Mouse (Mus musculus) megakaryocyte, embryonic 14.5 days (primary cell): ENCODE measurements at regions not wholly inside any gene's neighbourhood (a gene's known extent, or its start where the extent isn't known, plus 50 kb on each side); places are given as distances from the start of the nearest gene placed in this dataset.

Experiments used
- H3K27me3 ChIP-seq: replicated peaks from 2 replicates; pipeline ENCODE3; 2012; ENCODE audit warnings: inconsistent platforms
- H3K36me3 ChIP-seq: replicated peaks from 2 replicates; pipeline ENCODE3; 2012; ENCODE audit warnings: low read length, inconsistent platforms, mixed read lengths
- H3K4me1 ChIP-seq: 2 replicates; pipeline ENCODE4 v1.6.1; 2012; ENCODE audit warnings: inconsistent platforms
- H3K4me3 ChIP-seq: replicated peaks from 2 replicates; pipeline ENCODE3; 2012; ENCODE audit warnings: moderate library complexity, mild to moderate bottlenecking, inconsistent platforms
- H3K9me3 ChIP-seq: 2 replicates; pipeline ENCODE4 v1.6.1; 2012; ENCODE audit warnings: inconsistent platforms
- FLI1 ChIP-seq: IDR thresholded peaks from 2 replicates; pipeline ENCODE4 v1.6.1; 2012; ENCODE audit warnings: low read length, inconsistent platforms, mixed read lengths
- GATA1 ChIP-seq: IDR thresholded peaks from 3 replicates; pipeline ENCODE4 v1.6.1; 2012; ENCODE audit warnings: mixed read lengths, low read length, inconsistent platforms, borderline replicate concordance

DNA sequence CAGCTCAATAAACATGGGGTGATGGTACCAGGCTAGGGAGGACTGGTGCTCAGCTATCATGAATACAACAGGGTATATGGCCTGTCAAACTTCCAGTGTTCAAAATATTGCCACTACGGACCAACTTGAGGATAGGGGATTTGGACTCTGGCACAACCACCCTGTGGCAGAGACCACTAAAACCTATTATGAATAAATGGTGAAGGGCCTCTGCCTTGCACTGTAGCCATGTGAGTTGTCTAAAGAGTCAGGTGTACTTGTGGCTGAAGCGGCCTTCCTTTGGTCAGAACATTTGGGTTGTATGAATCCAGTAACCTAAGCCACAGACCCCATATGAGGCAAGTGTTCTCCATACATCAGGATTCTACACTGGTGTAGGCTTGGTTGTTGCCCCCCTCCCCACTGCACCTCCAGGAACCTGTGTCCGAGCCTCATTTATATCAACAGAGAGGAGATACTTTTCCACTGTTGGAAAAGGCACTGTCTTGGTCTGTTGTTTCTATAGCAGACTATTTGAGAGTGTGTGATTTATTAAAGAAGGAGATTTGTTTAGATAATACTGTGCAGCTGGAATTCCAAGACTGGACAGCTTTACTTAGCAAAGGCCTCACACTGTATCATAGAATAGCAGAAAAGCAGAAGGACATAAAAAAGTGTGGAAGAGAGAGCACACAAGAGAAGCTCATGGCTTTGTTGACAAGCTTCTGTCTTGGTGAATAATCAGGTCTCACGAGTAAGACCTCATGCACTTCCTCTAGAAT lies 112.2 kb upstream of the Nxt1 start:
- Histone ChIP-seq H3K27me3 (peaks cover 6% of the 10 kb centered on the region), H3K4me3 (no peak overlapping the region), H3K9me3 (no peaks in the 10 kb centered on the region), H3K4me1 (peaks cover 51% of the 10 kb centered on the region), H3K36me3 (no peaks in the 10 kb centered on the region)
- TF ChIP-seq FLI1 (no peak), GATA1 (no peak)

DNA sequence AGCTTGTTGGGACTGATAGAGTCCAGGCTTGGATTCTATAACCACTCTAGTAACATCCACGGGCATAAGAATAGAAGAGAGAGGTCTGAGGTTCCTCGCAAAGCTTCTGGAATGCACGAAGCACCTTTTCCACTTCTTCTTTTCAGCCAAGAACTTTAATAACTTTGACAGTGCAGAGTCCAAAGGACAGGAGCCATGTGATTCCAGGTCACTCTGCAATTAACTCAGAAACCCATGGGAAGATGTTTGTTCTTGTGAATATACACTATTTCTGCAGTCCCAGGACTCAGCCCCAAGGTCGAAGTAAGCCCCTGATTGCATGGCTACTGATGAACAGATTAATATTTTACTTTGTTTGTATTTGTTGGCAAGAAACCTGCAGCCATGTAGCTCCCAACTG lies 113.0 kb upstream of the Nxt1 start:
- H3K27me3 ChIP-seq: peaks cover 14% of the 10 kb centered on the region
- no peak overlapping the region for H3K4me3 ChIP-seq
- H3K4me1 ChIP-seq: peaks cover 43% of the 10 kb centered on the region
- no peaks in the 10 kb centered on the region for H3K9me3 ChIP-seq
- TF ChIP-seq GATA1 (no peak), FLI1 (no peak)
- H3K36me3 ChIP-seq: no peaks in the 10 kb centered on the region

DNA sequence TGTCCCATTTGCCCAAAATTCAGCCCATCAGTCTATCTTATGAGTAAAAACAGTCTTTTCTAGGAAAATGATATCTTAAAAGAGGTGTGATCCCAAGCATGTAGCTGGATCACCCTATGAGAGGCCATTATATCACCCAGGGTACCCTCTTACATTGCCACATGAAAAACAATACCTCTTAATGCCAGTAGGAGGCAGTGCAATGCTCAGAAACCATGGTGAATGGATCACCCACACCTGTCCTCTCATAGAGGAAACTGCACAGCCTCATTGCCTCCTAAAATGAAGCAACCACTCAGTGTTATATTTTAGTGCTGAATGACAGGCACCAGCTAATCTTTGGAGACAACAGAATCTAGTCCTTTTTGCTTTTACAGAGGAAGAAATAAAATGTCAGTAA lies 114.0 kb upstream of the Nxt1 start:
- Histone ChIP-seq H3K4me1 (peaks cover 34% of the 10 kb centered on the region), H3K4me3 (no peak overlapping the region), H3K9me3 (no peaks in the 10 kb centered on the region), H3K36me3 (no peaks in the 10 kb centered on the region), H3K27me3 (peaks cover 22% of the 10 kb centered on the region)
- TF ChIP-seq FLI1 (no peak), GATA1 (no peak)

DNA sequence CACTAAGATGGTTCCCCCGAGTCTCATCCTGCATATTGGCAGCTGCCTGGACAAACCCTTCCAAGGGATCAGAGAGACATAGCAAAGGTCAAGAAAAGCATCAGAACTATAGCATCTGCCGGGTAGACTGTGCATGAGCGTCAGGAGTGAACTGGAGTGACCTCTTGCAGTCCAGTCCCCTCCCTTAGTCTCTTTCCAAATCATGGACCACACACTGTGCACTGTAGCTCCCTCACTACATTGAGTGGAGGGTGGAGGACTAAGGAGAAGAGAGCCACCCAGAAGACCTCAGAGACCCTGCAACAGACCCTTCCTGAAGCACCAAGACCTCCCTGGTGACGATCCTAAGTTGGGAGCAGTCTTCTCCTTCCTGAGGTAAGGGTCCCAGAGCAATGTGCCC lies 107.8 kb upstream of the Cd93 start:
- Histone ChIP-seq H3K4me1 (peaks cover 16% of the 10 kb centered on the region), H3K9me3 (no peaks in the 10 kb centered on the region), H3K4me3 (no peak overlapping the region), H3K36me3 (no peaks in the 10 kb centered on the region), H3K27me3 (peaks cover 70% of the 10 kb centered on the region)
- TF ChIP-seq GATA1: no peak
- no peak for TF ChIP-seq FLI1

DNA sequence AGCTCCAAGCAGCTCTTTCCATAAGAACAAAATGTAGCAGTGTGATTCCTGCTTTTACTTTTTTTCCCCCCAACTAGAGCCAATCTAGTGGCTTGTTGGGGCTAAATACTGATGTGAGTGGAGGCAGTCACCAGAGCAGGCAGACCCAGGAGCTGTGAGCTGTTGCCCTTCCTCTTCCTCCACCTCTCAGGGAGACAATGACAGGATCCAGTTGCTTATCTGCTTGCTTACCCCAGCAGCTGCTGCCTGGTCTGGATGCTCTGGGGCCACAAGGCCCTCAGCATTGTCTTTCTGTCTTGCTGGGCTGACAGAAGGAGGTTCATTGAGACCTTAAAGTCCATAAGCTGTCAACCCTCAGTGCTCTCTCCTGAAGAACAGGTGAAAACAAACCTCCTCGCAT lies 106.3 kb upstream of the Cd93 start:
- H3K27me3 ChIP-seq: peaks cover 69% of the 10 kb centered on the region
- TF ChIP-seq FLI1 (no peak), GATA1 (no peak)
- H3K9me3 ChIP-seq: no peaks in the 10 kb centered on the region
- no peak overlapping the region for H3K4me3 ChIP-seq
- no peaks in the 10 kb centered on the region for H3K36me3 ChIP-seq
- H3K4me1 ChIP-seq: peaks cover 16% of the 10 kb centered on the region

DNA sequence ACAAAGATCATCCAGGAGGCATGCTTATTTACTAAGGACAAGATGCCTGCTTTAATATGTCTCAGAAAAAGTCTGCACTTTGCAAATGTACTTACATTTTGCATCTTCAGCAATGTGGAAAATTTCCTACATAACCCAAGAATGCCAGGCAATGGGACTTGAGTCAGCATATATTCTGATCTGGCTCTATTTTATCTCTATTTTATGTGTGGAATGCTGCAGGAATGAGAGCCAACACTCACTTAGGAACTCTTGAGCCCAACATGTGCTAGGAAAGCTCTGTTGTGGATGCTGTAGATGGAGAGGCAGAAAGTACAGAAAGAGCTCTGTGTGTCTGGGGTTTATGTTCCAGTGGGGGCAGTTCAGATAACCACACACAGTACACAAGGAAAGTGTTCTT lies 99.0 kb upstream of the Cd93 start:
- TF ChIP-seq GATA1: no peak
- no peak for TF ChIP-seq FLI1
- no peaks in the 10 kb centered on the region for H3K4me1 ChIP-seq
- H3K4me3 ChIP-seq: no peak overlapping the region
- H3K27me3 ChIP-seq: peaks cover 41% of the 10 kb centered on the region
- no peaks in the 10 kb centered on the region for H3K9me3 ChIP-seq
- no peaks in the 10 kb centered on the region for H3K36me3 ChIP-seq

DNA sequence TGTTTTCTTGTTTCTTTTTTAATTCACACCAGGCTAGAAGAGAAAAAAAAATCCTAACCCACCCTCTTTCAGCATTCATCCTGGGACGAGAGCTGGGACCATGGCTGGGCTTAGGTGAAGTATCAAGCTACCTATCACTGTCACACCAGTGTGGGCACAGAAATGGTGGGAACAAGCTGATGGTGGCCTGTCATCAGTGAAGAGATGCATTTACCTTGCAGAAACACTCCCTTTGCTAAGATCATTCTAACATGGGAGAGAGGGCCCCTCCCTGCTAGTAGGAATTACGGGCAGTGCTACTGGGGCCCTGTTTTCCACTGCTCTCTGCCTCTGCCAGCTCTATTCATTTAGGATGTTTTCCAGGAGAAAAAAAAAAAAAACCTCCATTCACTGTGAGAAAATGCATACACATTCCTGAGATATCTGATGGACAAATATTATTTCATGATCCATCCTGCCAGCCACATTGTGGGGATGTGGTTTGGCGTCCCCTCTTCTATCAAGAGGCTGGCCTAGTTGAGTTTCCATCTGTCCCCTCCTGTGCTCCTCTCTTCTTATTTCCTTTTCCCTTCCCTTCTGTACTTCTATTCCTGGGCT lies 94.6 kb upstream of the Cd93 start:
- H3K4me3 ChIP-seq: no peak overlapping the region
- no peaks in the 10 kb centered on the region for H3K36me3 ChIP-seq
- peaks cover 38% of the 10 kb centered on the region for H3K27me3 ChIP-seq
- peaks cover 11% of the 10 kb centered on the region; the same call in 1 of the 2 replicates for H3K4me1 ChIP-seq
- no peaks in the 10 kb centered on the region for H3K9me3 ChIP-seq
- TF ChIP-seq FLI1: no peak
- no peak for TF ChIP-seq GATA1

DNA sequence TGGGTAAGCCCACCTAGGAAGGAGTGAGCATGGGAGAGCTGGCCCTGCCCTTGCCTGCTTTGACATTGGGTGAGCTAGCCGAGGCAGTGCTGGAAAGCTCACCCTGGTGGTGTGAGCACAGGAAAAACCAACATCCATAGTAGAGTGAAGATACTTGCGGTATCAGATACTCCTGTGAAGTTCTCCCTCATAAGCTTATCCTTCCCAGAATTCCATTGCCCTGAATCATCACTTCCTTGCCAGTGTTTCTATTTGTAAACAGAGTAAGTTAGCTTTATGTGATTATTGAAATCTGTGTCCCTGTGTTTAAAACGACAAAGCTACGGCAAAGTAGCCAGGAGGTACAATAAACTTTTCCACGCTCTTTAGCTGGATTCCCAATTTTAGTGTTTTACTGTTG lies 93.9 kb upstream of the Cd93 start:
- peaks cover 35% of the 10 kb centered on the region for H3K27me3 ChIP-seq
- no peaks in the 10 kb centered on the region for H3K9me3 ChIP-seq
- H3K36me3 ChIP-seq: no peaks in the 10 kb centered on the region
- no peak overlapping the region for H3K4me3 ChIP-seq
- H3K4me1 ChIP-seq: peaks cover 14% of the 10 kb centered on the region
- TF ChIP-seq FLI1: no peak
- no peak for TF ChIP-seq GATA1

DNA sequence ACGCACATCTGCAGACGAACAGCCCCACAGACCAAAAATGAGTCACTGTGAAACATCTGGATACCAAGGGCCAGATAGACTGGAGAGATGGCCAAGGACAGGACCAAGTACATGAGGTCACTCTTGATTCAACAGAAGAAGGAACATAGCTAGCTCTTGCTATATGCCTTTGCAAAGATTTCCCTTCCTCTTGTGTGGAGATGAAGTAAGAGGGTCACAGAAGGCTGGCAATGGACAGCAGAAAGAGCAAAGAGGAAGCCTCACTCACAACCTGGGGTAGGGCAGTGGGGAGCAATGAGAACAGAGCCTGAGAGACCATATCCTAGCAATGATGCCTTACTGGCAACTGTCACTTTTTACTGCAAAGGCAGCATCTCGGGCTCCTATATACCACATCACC lies 93.2 kb upstream of the Cd93 start:
- Histone ChIP-seq H3K4me1 (peaks cover 19% of the 10 kb centered on the region), H3K4me3 (no peak overlapping the region), H3K9me3 (no peaks in the 10 kb centered on the region), H3K36me3 (no peaks in the 10 kb centered on the region), H3K27me3 (peaks cover 37% of the 10 kb centered on the region)
- no peak for TF ChIP-seq GATA1
- TF ChIP-seq FLI1: no peak

DNA sequence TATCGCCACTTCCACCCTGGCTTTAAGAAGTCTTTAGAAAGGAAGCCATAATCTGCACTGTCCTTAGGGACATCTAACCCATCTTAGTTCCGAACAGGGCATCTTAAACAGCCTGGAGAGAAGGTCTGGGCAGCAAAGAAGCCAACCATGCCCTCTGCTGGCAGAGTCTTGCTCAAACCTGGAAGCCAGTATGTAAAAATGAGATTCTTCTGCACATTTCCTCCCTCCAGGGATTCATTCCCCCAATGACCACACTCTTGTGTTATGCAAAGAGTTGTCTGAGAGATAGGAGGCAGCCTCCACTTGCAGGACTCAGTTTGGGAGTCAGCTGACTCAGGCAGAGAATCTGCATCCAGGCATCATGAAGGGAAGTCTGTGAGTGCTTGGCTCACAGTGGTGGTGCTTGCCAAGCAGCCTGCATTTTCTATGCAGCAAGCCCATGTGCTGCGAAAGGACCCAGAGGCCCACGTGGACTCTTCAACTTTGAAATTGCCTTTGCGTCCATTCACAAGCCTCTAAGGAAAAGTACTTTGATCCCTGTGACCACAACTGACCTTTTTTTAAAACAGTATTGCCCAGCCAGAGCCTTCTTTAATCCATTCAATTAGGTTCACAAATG lies 92.3 kb upstream of the Cd93 start:
- Histone ChIP-seq H3K4me1 (peaks cover 26% of the 10 kb centered on the region), H3K27me3 (peaks cover 39% of the 10 kb centered on the region), H3K9me3 (no peaks in the 10 kb centered on the region), H3K4me3 (no peak overlapping the region), H3K36me3 (no peaks in the 10 kb centered on the region)
- no peak for TF ChIP-seq GATA1
- TF ChIP-seq FLI1: no peak

DNA sequence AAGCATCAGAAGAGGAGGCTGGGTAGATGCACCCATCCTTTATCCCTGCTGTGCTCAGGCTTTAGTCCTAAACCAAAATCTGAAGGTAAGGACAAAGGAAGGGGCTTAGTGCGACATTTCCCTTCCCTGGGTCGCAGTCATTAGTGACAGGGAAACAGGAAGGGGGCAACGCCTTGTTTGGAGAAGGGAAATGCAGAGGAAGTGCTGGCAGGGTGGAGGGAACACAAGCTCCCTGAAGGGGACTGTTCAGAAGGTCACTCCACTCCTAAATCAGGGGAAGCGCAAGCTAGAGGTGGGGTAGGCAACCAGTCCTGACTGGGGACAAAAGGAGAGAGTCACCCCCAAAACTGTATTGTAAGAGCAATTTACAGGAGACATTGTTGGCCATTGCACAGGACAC lies 88.7 kb upstream of the Cd93 start:
- Histone ChIP-seq H3K4me1 (peaks cover 56% of the 10 kb centered on the region), H3K4me3 (no peak overlapping the region), H3K9me3 (no peaks in the 10 kb centered on the region), H3K36me3 (no peaks in the 10 kb centered on the region), H3K27me3 (peaks cover 42% of the 10 kb centered on the region)
- TF ChIP-seq FLI1 (no peak), GATA1 (no peak)
